Mouse (Mus musculus): ENCODE data around the gene Swsap1. TPM values are rescaled to one million over a fixed set of nuclear protein-coding genes. Genes with fewer than 3 reads are reported as not detected.
A peak's percentile ranks its signal among the peaks of the same experiment; 100 is the strongest.

Gene Swsap1
- total RNA-seq, 2 experiments from 2014 or later, result 14.3 to 15.6 TPM

DNA sequence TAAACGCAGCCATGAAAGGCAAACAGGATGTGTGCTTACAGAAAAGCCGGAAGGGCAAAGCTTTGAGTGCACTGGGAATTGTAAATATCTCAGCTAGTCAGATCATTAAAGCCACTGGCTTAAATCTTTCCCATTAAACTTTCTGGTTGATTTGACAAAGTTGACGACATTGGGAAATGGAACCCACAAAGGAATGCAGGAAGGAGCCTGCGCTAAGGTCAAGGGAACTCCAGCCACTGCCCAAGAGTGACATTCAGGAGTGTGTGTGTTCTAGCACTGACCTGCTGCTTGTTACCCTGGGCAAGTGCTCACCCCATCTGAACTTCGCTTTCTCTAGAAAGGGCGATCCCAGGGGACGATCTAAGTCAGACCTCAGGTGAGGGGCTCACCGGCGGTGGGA, 4.6 kb downstream of the Swsap1 start:
- no peak for DNase-seq (ENCODE audit: low spot score in 2 of 2)
- intact Hi-C loops (cut with DNase I), result loop anchor here (5.0 kb wide), 1 partner anchor 92 kb away; the partner anchor contains the start of gene Elavl3

DNA sequence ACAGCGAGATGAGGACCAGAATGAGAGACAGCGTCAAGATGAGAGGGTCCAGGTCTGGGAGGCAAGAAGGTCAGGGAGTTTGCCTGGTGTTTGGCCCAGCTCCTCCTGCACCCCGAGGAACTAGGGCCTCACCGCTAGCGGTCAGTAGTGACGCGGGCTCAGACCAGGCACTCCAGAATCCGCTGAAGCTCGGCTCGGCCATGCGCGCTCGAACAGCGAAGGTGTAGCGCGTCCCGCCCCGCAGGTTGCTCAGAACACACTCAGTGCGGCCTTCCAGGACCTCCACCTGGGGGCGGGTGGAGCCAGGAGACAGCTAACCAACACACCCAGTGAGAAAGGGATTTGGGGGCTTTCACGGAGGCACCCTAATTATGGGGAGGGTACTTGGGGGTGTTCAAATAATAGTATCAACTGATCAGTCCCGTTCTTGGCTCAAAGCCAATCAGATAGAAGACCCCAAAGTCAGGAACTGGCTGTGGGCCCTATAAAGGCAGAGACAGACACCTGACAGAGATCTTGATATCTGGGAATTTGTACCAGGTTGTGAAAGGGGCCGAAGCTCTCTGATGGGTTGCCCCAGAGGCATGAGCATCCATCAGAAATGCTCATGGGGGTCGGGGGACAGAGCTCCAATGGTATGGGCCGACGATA, 5.1 kb downstream of the Swsap1 start:
- no peak for DNase-seq (ENCODE audit: low spot score in 2 of 2)
- intact Hi-C loops (cut with DNase I), result loop anchor here (5.0 kb wide), 1 partner anchor 92 kb away; the partner anchor contains the start of gene Elavl3

GRCm38 (mm10) chr9:21961366-21961980, 5.9 kb downstream of the Swsap1 start:
- no peak for DNase-seq (ENCODE audit: low spot score in 2 of 2)
- intact Hi-C loops (cut with DNase I), result loop anchor here (5.0 kb wide), 1 partner anchor 91 kb away; the partner anchor contains the start of gene Elavl3

DNA sequence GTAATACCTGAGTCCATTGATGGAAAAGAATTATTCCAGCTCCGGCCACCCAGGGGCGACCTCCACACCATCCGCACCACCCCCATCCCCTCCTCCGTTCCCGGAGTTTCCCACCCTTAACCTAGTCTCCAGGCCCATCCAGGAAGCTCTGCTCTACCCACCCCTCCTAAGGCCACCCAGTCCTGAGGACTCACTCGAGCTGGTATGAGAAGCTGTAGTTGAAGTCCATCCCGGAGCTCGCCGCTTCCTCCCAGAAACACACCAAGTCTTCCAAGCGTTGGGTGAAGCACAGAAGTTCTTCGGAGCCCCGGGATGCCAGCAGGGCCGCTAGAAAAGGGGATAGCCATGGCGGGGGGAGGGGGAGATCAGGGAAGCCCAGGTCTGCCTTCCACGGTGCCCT, 6.5 kb downstream of the Swsap1 start:
- intact Hi-C loops (cut with DNase I), result loop anchor here (5.0 kb wide), 1 partner anchor 90 kb away; the partner anchor contains the start of gene Elavl3
- DNase-seq (ENCODE audit: low spot score in 2 of 2), result no peak

GRCm38 (mm10) chr9:21962416-21963059, 7.0 kb downstream of the Swsap1 start:
- peak; percentile 71 to 80 for DNase-seq (ENCODE audit: low spot score in 2 of 2)

DNA sequence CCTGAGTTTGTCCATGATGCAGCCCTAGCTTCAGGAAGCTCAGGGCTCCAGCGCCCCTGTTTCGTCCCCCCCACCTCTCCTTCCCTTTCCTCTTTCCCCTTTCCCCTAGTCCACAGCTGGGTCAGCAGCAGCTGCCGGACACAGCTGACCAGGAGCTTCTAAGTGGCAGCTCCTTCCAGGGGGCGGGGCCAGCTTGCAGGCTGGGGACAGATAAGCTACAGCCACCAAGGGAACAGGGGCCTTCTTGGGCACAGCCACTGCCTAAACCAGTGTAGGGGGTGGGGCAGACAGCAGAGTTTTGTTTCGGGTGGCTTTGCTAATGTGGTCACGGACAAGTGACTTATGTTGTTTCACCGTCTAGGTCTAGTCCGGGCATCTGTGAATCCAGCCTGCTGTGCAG, 7.9 kb downstream of the Swsap1 start, which contains the start of gene Epor:
Gene Epor, minus strand, starts transcription at position 90 of the 400 bp plus-strand sequence.
- intact Hi-C loops (cut with DNase I), result loop anchor here (5.0 kb wide), 1 partner anchor 89 kb away; the partner anchor contains the start of gene Elavl3
- no peak for DNase-seq (ENCODE audit: low spot score in 2 of 2)

More at GRCm38 (mm10) chr9:21962416-21963059, 7.0 kb downstream of the Swsap1 start:
- intact Hi-C loops (cut with DNase I), result loop anchor here (5.0 kb wide), 1 partner anchor 90 kb away; the partner anchor contains the start of gene Elavl3

DNA sequence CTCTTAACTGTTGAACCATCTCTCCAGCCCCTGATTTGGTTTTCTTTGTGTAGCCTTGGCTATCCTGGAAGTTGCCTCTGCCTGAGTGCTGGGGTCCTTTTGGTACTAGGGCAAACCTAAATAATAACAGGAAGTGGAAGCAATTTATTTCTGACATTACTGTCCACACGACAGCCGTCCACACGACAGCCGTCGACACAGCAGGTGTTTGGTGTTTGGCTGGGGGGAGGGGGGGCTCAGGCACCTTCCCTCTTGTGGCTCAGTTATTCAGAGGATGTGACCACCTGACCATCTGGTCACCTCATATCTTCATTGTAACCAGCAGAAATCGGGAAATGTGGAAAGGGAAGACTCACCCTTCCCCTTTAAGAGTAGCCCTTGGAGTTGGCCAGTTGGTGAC, 13.3 kb downstream of the Swsap1 start:
- intact Hi-C loops (cut with DNase I), result no loop called here
- DNase-seq (ENCODE audit: low spot score in 2 of 2), result no peak

DNA sequence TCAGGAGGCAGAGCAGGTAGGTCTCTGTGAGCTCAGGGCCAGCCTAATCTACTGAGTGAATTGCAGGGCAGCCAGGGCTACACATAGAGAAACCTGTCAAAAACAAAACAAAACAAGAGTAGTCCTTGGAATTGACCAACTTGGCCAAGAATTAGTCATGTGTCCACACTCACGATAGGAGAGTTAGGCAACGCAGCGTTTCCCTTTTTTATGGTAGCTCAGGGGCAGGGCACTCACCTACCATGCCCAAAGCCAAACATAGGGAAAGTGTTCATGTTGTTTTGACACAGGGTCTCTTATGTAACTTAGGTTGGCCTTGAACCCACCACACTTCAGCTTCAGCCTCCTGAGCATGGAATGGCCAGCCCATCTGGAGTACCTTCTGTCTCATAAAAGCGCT, 13.7 kb downstream of the Swsap1 start:
- intact Hi-C loops (cut with DNase I), result no loop called here
- DNase-seq (ENCODE audit: low spot score in 2 of 2), result no peak

- intact Hi-C loops (cut with DNase I), result loop anchor here (5.0 kb wide), 1 partner anchor 166 kb away; no protein-coding TSS in a partner anchor
- DNase-seq (ENCODE audit: low spot score in 2 of 2), result no peak
These were observed 21.1 kb downstream of the Swsap1 start for GRCm38 (mm10) chr9:21976626-21977175.

GRCm38 (mm10) chr9:21977331-21977730, 21.8 kb downstream of the Swsap1 start:
- DNase-seq (ENCODE audit: low spot score in 2 of 2), result no peak
- intact Hi-C loops (cut with DNase I), result loop anchor here (5.0 kb wide), 1 partner anchor 165 kb away; no protein-coding TSS in a partner anchor

DNA sequence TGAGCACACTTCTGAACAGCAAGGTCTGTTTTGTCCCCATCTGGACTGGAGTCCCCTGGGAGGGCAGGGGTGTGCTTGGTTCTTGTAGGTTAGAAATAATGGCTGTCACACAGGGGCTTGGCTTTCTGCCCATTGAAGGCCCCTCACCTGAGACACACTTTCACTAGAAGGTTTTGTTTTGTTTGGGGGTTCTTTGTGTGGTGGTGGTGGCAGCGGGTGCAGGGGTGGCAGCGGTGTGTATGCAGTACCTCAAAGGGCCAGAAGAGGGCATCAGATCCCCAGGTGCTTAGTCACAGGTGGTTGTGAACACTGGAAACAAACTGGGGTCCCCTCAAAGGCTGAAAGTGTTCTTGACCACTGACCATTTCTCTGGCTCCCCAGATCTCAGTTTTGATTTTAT, 22.4 kb downstream of the Swsap1 start:
- intact Hi-C loops (cut with DNase I), result loop anchor here (5.0 kb wide), 1 partner anchor 164 kb away; no protein-coding TSS in a partner anchor
- DNase-seq (ENCODE audit: low spot score in 2 of 2), result no peak

GRCm38 (mm10) chr9:21978398-21979128, 23.0 kb downstream of the Swsap1 start:
- no peak for DNase-seq (ENCODE audit: low spot score in 2 of 2)
- intact Hi-C loops (cut with DNase I), result loop anchor here (5.0 kb wide), 1 partner anchor 164 kb away; no protein-coding TSS in a partner anchor

DNA sequence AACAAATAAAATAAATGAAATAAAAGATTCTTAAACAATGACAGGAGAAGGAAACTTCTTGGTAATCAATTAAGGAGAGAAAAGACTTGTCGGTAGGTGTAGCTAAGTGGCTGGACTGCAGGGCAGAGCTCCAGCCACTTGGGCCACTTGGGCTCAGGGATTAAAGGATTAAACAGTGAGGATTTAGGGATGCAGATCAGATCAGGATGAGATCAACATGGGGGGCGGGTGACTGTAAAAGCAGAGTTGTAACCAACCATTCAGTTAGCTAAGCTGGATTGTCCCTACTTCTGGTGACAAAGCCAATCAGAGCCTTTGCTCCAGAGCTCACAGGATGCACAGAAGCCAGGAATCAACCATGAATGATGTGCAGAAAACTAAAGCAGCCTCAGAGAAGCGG, 28.4 kb downstream of the Swsap1 start:
- no peak for DNase-seq (ENCODE audit: low spot score in 2 of 2)
- intact Hi-C loops (cut with DNase I), result no loop called here

GRCm38 (mm10) chr9:21987592-21988342, 32.2 kb downstream of the Swsap1 start:
- DNase-seq (ENCODE audit: low spot score in 2 of 2), result no peak
- intact Hi-C loops (cut with DNase I), result no loop called here

DNA sequence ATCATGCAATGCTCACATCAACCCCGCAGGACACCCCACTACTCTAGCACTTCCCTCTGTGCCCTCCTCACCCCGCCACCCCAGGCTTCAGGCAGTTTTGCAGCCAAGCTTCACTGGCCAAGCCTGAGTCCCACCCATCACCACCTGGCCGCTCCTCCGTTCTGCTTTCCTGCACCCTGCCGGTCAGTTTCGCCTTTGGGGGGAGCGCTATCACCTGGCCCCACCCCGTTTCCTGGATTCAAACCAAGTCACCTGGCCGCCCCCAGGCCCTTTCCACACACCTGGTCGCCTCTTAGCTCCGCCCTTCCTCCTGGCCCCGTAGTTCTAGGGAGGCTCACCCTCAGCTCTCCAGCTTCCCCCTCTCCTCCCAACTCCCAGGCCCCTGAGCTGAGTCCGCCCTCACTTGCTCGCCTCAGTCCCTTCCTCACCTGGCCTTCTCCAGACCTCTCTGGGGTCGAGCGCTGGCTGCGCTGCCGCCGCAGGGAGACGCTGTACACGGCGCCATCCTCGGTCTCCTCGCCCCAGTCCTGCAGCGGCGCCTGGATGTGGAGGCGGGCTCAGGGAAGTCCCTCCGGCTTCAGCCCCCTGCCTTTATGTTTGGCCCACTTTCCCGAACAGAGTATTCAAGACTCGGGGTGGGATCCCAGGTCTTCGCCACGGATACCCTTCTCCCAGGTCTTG, 33.0 kb downstream of the Swsap1 start:
- intact Hi-C loops (cut with DNase I), result no loop called here
- DNase-seq (ENCODE audit: low spot score in 2 of 2), result no peak

DNA sequence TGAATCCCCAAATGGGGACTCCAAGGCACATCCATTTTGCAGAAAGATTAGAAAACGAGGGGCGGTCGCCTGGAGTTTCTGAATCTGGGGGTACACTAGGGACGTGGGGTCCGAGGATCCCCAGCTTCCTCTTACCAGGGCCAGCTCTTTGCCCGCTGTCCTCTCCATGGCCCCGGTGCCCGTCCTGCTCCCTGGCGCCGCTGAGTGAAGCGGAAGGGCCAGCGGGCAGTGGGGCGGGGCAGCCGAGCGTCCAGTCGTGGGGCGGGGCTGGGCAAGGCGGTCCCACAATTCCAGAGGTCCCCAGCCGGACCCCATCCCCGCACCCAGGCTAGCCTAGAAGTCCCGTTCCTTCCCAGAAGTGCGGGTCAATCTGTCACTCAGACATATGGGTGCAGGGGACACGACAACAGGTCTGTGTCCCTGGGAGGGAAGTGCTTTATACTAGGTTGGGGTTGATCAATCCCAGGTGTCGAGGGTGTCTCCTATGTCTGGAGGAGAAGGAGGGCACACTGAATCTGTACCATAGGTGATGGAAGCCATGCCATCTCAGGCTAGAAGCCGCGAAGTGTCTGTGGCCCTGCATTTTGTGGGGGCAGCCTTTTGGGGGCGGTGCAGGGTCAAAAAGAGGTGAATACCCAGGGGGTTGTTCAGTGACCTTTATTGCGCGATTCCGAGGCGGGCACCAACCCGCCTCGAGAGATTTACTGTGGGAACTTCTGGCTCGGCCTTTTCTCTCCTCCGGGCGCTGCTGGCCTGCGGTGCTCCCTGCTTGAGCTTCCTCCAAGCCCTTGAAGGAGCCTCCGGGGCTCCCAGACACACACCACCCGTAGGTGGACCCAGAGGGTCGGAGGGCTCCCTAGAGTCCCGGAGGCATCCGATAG, 33.9 kb downstream of the Swsap1 start, which contains the start of gene Rgl3:
Gene Rgl3, minus strand, starts transcription at position 217 of the 881 bp plus-strand sequence.
- no peak for DNase-seq (ENCODE audit: low spot score in 2 of 2)
- intact Hi-C loops (cut with DNase I), result no loop called here

DNA sequence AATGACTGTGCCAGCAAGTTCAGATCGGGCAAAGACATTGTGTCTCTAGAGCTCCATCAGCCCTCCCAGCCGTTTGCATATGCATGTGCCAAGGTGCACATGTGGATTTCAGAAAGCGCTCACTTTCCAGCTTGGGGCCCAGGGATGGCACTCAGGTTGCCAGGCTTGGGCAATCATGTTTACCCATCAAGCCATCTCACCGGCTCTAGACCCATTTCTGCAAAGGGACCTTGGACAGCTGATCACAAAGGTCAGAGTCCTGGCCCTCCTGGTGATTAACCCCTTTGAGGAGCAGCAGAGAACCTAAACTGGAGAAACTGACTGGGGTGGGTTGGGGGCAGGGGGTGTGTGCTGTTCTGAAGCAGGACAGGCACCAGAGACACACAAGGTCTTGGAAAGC, 36.7 kb downstream of the Swsap1 start:
- DNase-seq (ENCODE audit: low spot score in 2 of 2), result no peak
- intact Hi-C loops (cut with DNase I), result no loop called here
